Mouse (Mus musculus) cerebellum, adult (tissue): ENCODE results near the gene Trim2.

ENCODE experiments used
- ATAC-seq: cut with Nextera tagmentation; 2 replicates; pipeline ENCODE4 v1.9.2; 2017; ENCODE audit warnings: mild to moderate bottlenecking, moderate library complexity, mixed read lengths; ENCODE audit not compliant: insufficient number of reproducible peaks, low FRiP score, low TSS enrichment

The Trim2 gene

DNA sequence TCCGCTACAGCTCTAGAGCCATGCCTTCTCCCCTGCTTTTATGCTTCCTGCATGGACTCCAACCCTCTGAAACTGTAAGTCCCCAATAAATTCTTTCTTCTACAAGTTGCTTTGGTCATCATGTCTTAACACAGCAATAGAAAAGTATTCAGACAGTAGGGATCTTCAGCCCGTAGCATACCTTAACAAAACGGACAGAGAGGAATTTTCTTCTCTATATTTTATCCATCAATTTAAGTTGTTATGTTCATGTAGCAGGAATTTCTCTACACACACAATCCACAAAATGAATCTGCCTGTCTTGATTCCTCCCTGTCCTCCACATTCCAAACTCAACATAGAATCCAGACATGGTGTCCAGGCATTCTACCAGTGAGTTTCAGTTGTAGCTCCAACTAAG, at the start of gene Trim2:
Gene Trim2, minus strand, starts transcription at position 101 of the 400 bp plus-strand sequence.
- ATAC-seq, result no peak

DNA sequence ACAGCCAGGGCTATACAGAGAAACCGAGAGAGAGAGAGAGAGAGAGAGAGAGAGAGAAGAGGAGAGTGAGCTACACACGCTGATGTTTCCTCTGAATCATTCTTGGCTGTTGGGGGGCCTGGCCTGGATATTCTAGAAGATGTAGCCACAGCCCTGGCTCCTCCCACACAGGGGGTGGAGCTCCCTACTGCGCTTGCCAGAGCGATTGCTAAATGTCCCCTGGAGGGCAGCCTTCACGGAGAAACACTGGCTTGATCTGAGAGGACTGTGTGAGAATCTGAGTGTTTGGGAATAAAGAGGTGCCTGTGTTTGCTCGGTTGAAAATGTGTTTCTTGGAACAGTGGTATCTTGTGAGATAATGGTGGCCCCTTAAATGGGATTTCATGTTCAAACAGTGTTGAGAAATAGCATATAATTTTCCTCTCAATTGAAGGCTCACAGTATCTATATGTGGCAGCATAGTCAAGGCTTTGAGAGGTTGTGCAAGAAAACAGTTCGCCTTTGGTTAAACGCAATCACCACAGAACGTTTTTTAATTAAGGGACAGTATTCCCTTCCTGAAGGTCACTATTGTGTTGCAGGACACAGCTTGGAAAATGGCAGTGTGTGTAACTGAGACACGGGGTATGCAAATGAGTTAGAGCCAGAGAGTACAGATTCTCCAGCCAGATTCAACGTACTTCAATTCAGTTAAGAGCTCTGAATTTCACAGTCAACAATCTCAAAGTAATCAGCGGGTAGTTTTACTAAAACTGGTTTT, 49.4 kb upstream of the Trim2 start:
- ATAC-seq, result no peak

DNA sequence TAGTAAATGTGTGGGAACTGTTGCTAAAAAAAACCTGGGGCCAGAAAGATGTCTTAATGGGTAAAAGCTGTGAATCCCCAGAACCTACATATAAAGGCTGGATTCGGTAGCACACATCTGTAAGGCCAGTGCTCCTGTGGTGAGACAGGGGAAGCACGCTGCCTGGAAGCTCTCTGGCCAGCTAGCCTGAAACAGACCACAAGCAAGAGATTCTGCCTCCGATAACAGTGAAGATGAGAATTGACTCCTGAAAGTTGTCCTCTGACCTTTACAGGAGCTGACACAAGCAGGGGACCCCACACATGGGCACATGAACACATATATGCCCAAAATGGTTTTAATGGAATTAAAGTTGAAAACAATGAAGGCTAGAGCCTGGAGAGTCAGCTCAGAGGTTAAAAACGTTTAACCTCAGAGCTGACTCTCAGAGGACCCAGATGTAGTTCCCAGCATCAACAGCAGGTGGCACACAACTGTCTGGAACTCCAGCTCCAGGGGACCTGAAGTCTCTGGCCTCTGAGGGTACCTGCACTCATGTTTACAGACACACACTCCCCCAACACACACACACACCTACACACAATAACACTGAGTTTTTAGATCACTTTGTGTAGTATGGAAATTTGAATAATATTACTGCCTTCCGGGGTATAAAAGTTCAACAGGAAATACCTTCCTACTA, 45.8 kb upstream of the Trim2 start:
- ATAC-seq, result peak; percentile 42; the same call in 1 of the 2 replicates

DNA sequence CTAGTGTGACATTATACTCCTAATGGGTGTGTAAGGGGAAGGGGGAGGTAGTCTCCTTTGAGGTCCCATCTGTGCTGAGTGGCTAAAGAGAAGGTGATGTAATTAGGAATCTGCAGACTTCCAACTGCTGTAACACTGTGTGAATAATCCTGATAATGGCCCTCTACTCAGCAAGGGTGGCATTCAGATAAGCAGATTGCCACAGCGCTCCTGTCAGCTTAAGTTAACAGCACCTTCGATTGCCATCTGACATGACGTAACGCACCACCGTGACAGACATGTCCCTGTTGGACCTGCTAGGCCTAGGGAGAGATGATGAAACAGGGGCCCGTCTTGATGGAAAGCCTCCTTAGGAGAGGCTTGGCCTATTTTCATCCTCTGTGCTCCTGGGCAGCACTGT, 43.6 kb upstream of the Trim2 start:
- no peak for ATAC-seq

DNA sequence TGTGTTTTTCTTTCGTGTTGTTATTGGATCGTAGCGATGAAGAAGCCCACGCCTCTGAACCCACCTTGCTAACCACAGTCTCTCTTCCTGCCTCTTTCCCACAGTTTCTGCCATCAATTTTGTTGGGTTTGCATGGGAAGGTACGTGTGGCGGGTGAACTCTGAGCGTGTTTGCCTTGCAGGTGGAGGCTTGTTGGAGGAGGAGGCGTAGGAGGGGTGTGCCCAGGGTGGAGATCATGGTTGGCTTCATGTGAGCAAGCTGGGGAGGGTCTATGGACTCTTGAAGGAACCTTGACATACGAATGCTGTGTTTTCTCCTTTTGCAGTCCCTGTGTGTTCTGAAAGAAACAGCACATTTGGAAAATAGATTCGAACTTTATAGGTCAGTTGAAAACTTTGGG, 43.1 kb upstream of the Trim2 start:
- ATAC-seq, result no peak

DNA sequence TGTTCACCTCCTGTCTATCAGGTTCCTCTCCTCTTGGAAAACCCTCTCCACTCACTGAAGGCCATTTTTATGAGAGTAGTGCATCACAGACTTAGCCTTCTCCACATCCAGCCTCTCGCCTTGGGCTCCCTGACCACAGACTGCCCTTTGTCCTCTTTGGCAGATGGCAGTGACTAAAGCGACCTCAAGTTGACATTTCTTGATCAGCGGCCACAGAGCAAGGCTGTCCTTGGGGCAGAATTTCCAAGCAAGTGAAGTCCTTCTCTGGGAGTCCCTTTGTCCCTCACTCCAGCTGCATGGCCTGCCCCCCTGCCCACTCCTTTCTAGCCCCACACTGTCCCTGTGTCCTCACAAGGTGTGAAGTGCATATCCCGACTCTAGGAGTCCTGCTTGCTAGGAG, 40.7 kb upstream of the Trim2 start:
- no peak for ATAC-seq

DNA sequence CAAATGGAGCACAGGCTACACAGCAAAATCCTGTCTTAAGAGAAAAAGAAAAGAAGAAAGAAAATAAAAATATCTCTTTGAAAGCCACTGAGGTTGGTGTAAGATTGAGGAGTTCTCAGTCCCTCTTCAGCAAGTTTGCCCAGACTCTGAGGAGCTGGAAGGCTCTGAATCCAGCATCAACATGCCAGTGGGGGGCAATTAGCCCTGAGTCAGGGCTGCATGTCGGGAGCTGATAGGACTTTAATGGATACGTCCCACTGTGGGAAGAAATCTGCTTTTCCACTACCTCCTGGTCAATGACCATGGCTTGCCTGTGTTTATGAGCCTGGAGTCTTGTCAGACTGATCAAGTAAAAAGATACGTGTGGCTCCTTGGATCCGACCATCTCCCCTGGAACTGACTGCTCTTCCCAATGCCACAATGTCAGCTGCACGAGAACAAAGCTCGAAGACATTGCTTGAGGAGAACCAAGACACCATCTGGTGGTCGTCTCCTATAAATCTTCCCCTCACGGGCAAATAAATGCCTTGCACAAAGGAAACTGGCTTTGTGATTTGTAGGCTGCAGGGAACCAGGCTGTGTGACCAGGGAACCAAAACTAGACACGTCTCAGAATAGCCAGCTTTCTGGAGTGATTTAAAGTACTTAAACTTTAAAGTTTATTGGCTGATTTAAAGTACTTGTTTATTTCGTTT, 39.9 kb upstream of the Trim2 start:
- no peak for ATAC-seq

DNA sequence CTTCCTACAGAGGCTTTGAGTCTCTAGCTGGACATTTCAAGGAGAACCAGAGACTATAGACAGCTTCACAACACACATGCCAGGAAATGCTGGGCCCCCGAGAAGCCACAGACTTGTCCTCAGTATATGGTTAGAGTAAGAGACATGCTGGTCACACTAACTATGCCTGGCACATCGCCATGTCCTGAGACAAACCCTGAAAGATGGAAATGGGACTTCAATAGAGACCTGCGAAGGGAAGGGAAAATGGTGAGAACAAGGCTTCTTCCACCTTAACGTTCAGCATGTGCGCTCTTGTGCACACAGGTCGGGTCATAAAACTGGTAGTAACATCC, 38.9 kb upstream of the Trim2 start:
- no peak for ATAC-seq

DNA sequence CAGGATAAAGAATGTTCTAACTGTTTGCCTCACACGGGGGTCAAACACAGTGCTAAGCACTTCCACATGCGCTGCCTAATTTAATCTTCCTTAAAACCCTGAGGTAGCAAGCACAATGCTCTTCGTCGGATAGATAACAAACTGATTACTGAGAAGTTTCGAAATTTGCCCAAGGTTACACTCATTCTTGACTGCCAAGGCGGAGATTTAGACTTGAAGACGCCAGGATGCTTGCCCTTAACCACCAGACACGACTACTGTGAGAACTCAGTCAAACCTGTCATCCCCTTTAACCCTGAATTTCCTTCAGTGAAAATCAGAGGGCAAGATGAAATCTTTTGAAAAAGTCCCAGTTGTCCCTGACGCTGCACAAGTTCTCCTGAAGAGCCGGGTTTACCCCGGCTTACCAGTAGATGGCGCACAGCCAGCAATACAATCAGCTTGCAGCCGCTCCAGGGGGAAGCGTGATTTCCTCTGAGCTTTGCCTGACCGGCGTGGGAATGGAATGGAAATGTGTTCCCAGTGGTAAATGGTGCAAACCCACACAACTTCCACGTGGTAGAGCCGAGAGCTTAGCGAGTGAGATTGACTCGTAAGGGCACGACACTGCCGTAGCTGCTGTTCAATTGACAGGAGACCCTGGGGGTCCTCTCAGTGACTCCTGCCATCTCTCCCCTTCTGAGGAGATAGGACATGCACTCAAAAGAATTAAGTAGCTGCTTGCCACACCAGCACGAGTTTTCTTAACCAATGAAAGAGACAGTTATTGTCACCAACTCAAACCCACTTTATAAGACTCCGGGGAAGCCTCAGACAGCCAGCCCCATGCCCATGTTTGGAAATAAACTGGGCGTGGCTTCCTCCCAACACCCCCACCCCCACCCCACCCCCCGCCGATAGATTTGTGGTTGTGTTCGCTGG, 38.3 kb upstream of the Trim2 start:
- peak; percentile 58; the same call in 1 of the 2 replicates for ATAC-seq

DNA sequence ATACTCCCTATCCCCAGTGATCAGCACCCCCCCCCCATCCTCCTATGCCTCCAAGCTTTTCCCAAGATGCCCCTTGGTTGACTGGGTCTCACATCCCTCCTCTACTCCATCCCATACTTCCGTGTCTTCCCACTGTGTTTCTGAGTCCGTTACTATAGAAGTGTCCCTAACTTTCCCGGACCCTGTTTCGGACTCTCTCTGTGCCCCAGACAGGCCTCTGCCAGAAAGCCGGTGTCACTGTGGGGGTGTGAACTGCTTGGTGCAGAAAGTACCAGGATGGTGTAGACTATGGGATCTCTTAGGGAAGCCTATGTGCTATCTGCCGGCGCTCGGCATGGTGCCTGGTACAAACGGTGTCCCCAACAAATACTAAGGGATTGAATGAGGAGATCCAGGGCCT, 36.4 kb upstream of the Trim2 start:
- no peak for ATAC-seq

DNA sequence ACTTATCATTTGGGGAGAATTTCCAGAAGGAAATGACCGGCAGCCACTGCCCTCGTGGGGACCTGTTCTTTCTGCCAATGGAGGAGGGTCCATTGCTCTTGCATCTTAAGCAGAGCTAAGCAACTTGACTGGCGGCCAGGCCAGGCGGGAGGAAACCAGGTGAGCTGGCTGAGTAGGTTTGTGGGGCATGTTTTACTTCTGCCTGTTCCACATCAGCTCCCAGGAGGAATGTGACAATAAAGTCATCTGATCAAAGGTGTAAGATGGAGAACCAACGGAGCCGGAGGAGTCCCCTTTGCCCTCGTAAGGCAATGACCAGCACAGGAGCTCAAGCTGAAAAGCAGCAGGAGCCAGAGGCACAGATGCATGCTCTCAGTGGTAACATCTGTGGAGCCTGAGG, 35.1 kb upstream of the Trim2 start:
- no peak for ATAC-seq

DNA sequence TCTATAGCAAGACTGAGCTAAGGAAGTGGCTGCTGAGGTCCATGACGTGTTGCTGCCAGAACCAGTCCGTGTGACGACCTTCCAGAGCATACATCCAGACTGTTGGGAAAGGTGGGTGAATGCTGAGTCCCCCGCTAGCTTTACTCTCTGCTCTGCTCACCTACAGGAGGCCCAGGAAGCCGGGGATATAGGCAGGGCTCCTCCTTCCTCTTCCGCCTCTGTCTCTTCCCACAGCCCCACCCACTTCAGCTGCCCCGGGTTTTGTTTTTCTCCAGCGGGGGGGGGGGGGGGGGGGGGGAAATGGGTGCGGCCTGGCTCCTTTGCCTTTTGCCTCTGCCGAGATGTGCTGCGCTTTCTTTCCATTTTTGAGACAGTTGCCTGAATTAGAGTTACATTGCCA, 30.9 kb upstream of the Trim2 start:
- ATAC-seq, result no peak

DNA sequence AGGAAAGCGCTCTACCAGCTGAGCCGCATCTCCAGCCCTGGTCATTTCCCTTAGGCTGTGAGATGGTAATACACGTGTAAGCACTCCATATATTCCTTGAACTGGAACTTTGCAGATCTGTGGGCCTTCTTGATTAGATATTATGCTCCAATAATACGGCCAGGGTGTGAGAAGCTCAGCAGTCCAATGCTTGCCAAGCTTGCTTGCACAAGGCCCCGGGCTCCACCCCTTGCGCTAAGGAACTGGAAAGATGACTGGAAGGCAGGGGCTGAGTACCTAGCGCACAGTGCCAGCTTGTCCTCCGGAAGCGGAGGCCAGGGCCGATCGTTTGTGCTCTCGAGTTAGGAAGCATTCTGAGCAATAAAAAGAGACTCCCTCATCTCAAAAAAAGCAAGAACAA, 29.7 kb upstream of the Trim2 start:
- no peak for ATAC-seq

DNA sequence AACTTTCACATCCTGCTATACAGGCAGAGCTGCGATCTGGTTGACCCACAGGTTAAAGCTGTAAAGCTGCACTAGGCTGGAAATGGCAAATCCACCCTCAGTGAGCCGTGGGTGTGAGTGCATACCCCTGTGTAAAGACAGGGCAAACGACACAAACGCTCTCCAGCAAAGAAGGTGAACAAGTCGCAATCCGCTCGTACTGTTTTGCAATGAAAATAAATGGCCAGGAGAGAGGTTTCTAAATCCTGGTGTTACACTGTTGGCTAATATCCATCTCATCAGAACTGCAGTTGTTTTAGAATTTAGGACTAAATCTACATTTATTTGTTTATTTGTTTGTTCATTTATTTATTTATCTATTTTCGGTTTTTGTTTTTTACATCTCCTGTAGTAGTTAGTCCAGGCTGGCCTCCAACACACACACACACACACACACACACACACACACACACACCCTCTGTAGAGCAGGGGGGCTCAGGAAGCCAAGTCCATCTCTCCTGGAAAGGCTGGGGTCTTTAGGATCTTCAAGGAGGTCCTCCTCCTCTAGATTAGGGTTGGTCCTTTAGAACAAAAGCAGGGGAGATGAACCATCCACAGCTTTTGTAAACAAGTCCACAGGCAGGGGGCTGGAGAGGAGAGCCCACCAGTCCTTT, 28.9 kb upstream of the Trim2 start:
- no peak for ATAC-seq

DNA sequence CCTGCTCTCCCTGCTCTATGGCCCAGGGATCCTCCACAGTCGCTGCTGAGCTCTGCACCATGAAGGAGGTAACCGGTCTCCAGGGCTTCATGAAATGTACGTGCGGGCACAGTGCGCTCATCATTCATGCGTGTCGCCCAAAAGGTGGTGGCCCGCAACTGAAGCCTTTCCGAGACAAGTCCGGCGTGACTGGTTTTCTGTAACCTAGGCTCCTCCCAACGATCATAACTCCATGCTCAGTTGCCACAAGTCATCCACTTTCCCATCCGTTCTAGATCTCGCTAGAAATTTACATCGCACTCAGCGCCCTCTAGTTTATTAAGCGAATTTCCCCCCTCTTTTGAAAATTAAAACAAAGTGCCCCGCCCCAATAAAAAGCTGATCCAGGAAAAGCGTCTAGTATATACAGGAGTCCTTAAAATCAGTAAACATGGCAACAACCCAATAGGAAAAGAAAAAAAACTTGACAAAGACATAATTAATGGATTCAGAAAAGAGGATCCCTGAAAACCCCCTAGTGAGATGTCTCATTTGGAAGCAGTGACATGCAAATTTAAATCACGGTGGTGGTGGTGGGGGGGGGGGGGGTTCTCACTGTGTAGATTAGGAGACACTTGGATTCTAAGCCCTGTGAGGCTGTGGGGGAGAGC, 28.2 kb upstream of the Trim2 start:
- ATAC-seq, result no peak

DNA sequence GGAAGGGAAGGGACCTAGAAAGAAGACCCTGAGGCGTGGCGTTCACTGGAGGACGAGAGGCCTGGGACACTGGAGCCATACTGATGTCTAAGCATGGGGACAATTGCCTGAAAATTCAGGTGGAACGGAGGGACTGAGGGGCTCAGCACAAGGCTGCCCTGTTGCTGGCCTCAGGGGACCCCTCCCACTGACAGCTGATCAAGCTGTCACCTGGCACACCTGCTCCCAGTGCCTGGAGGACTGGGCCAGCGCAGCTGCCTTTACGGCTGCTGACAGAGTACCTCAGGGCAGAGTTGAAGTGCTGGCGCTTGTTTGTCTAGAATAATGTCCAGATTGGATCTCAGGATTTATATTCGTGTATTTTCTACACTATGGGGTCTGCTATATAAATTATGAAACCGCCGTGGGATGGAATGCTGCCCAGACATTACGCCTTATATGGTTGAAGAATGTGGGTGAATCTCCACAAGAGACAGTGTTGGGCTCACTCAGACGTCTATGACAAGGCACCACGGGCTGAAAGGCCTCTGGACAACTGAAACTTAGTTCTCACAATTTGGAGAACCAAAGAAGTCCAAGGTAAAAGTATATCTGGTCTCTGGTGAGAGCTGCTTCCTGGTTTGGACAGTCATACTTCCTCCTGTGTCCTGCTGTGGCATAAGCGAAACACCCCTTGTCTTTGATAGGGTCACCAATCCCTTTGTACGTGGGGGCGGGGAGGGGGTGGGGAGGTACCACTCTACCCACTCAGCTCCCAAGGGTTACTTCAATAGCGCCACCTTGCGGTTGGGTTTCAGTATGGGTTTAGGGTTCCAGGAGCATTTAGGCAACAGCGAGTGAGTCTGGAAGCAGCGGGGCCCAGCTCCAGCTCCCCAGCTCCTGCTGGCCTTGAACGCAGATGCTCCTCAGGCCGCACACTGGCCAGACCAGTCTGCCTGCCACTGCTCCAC, 27.0 kb upstream of the Trim2 start:
- no peak for ATAC-seq

DNA sequence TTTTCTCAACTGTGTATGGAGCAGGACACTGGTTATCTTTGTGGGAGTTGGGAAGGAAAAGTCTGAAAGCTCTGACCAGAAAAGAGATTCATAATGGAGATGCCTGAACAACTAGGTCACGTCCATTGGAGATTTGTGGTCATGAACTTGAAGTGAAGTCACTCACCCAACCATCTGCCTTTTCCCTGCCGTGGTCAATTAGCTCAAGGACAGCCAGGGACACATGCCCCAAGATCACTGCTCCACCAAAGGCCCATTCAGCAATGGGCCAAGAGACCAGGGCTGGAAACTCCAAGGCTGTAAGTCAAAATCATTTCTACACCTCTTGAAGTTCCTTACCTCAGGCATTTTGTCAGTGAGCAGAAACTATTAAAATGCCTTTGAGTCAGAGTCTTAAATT, 23.5 kb upstream of the Trim2 start:
- ATAC-seq, result no peak

DNA sequence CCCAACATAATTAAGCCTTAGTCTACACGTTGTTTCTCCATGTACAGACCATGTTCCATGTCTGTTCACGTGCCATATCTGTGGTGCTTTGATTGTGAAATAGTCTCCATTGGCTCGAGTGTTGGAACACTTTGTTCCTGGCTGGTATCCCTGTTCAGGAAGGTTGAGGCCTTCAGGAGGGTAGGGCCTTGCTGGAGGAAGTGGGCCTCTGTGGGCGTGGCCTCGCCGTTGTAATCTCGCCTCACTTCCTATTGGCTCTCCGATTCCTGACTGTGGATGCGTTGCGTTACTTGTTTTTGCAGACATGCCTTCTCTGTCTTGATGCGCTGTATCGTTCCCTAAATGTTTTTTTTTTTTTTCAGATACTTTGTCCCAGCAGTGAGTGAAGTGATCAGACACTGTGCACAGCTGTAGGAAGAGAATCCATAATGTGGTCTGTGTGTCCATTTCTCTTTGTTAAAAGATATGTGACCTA, 18.3 kb upstream of the Trim2 start:
- no peak for ATAC-seq
